Mouse (Mus musculus): Measurements from ENCODE around the gene Themis2.

Themis2 gene

DNA sequence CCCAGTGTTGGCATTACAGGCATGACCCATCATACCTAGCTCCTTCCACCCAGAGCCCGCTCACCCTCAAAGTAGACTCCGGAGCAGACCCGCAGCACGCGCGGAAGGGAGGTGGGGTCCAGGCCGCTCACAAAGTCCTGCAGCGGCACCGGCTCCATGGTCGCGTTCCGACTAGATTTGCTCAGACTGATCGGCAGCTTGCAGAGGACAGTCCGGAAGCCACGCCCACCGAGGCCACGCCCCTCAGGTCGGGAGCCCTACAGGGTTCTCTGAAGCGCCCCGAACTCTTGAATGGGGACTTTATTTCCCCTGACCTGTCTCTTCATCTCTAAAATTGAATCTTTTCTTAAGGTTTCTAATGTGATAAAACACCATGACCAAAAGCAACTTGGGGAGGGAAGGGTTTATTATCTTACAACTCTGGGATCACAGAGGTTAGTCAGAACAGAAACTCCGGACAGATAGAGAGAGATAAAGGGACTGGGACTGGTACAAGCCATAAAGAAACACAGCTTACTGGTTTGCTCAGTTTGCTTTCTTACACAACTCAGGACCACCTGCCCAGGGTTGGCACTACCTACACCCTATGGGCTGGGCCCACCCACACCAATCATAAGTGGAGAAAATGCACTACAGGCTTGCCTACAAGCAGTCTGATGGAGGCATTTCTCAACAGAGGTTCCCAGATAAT, at the start of gene Themis2:
TSS of gene Themis2 (minus strand) at position 192 of the 691 bp plus-strand sequence.
- peak; percentile 81 for DNase-seq (ENCODE audit: low spot score)

DNA sequence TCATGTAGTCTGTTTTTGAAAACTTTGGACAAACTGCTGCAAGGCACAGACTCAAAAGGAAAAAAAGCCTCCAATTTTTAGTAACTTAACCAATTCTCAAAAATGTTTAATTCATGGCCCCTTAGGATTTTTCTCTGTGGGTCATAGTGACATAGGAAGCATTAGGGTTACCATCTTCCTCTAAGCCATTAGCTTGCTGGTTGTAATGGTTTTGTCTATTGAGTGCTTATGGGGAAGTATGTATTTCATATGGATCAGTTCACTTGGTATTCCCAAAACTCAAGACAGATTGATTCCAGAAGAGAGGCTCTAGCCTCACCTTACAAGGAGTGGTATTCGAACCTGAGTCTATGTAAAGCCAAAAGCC, 47.5 kb upstream of the Themis2 start:
- DNase-seq (ENCODE audit: low spot score): no peak

DNA sequence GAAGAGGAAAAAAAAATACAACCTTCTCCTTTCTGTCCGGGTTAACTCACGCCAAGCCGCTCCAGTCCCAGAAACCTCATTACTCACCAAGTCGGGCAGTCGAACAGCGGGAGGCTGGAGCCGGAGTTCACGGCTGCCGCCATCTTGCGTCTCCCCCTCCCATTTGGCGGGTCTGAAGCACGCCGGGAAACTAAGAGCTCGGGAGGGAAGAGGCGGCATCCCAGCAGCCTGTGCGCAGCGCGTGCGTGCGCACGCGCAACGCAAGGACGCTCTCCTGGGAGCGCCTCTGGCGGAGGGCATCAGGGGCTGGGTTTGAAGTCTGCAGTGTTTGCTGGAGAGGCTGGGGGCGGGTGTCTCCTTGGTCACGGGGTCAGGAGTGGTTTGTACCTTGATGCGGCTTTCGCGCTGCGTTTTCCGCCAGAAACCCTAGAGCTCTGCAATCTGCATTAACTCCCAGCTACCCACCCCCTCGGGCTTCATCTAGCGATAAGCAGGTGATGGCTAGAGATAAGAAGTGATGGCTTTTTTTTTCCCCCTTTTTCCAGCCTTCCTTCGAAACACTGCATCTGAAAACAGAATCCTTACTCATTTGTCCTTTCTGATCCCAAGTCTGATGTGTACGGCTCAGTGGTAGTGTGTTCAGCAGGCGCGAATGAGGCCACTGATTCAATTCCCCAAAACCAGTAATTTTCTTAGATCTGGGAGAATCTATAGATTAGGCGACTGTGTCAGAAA, 47.0 kb upstream of the Themis2 start, which contains the start of gene Ppp1r8:
TSS of gene Ppp1r8 (minus strand) at position 200 of the 735 bp plus-strand sequence.
- peak; percentile 89 for DNase-seq (ENCODE audit: low spot score)

DNA sequence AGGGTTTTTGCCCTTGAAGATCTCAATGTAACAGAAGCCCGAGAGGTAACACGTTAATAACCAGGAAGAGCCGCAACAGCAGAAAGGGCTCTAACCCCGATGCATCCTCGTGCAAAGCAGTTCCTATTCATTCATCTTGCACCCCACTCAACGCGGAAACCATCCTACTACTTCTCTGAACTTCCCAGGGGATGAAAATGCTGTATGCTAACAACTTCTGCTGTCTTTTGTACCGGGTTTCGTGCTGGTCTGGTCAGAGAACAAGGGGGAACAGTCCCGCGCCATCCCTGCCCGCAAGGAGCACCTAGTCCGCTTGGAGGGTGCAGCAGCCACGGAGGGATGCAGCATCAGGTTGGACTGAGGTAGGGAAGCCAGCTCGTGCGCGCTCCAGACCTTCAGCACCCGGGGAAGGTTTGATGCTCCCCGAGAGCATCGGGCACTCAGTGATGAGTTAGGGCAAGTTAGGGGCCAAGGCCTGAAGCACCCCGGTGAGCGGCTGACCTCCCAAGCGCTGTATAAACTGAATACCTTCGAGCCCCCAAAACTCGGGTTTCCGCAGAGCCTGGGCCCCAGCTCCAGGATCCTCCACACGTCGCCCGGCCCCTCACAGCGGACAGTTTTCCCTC, 46.2 kb upstream of the Themis2 start:
- peak; percentile 8 for DNase-seq (ENCODE audit: low spot score)

DNA sequence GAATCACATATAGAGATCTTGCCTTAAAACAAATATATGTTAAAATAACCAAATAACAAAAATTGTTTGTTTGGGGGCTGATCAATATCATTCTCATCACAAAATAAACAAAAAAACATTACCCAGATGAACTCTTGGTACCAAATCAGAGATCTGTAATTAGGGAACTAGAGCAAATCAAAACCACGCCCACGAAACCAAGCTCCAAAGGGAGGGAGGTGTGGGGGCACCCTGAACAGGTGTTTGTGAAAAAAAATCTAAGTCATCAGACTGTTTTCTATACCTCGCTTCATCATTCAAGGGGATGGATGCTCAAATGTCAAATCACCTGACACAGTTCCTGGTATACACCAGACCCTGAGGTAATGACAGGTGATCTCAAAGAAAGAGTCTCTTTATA, 45.3 kb upstream of the Themis2 start:
- DNase-seq (ENCODE audit: low spot score): no peak

DNA sequence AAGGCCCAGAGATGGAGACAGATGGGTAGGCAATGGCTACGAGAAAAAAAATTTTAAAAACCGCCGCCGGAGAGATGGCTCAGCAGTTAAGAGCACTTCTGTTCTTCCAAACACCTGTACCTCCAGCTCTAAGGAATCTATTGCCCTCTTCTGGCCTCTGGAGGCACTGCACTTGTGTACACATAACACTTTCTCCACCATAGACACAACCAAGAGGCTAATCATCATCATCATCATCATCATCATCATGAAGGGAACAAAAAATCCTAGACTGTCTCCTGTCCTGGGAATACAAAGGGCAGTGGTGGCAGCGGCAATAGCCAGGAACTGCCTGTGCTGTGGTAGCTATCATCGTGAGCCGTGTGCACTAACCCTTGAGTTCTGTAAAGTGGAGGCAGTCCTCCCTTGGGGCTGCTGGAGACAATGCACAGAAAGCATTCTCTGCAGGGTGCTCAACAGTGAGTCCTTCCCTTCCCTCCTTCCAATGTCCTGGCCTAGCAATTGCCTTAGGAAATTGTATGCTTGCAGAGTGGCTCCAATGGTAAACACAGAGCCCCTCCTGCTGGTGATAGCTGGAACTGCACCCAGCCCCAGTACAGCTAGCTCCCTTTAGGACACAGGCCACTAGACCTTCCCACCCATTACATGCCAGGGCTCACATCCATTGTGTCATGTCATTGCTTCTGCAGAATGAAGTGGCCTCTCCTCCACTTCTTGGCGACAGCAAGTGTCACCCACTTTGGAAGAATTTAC, 27.6 kb upstream of the Themis2 start:
- DNase-seq (ENCODE audit: low spot score): peak; percentile 75

DNA sequence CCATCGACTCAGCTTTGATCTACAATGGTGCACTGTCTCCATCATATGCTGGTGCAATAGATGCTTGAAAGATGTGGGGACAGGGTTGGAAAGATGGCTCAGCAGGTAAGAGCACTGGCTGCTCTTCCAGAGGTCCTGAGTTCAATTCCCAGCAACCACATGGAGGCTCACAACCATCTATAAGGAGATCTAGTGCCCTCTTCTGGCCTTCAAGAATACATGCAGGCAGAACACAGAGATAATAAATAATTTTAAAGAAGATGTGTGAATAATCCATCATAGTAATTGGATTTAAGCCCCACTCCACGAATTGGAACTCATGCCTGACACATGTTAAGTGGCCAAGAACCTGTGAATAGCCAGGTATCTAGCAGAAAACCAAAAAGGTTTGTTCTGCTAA, 22.3 kb upstream of the Themis2 start:
- no peak for DNase-seq (ENCODE audit: low spot score)

DNA sequence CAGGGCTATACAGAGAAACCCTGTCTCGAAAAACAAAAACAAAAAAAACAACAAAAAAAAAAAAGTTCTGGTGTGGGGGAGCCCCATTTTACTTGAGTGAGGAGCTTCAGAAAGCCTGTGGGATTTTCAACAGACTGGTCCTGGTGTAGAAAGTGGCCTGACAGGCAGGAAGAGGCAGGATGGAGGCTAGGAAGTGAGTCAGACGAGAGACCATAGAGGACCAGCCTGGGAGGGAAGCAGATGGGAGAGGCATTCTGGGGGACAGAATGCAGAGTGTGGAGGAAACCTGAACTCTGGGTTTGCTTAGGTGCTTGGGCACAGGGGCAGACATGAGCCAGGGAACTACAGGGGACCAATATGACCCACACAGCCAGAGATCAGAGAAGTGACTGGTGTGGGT, 20.7 kb upstream of the Themis2 start:
- no peak for DNase-seq (ENCODE audit: low spot score)

DNA sequence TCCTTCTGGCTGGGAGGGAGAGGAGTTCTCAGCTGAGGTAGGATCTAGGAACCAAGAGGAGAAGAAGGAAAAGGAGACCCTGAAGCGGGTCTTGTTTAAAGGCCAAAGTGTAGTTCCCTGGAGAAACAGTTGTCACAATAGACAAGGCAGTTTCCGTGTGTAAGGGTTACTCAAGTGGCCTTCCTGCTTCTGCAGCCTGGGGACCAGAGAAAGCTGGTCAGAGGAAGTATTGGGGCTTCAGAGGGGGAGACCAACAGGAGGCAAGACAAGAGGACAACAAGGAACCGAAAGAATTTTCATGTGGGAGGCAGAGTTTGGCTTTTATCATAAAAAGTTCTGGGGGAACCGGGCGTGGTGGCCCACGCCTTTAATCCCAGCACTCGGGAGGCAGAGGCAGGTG, 20.2 kb upstream of the Themis2 start:
- DNase-seq (ENCODE audit: low spot score): no peak

DNA sequence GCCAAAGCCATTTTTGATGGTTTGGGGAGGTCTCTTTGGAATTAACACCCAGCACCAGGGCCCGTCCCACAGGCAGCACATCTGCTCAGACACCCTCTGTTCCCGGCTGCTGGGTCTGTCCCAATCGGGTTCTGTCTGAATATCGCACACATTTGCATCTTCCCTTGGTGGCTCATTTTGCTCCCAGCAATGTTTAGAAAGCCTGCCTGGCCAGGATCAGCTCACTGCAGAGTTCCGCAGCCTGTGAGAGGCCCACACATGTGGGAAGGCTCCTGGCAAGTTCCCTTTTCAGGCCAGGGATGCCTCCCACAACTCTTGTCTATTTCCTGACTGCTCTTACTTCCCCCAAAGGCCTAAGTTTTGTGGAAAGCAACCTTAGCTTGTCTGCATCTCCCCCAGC, 13.4 kb upstream of the Themis2 start:
- DNase-seq (ENCODE audit: low spot score): no peak

DNA sequence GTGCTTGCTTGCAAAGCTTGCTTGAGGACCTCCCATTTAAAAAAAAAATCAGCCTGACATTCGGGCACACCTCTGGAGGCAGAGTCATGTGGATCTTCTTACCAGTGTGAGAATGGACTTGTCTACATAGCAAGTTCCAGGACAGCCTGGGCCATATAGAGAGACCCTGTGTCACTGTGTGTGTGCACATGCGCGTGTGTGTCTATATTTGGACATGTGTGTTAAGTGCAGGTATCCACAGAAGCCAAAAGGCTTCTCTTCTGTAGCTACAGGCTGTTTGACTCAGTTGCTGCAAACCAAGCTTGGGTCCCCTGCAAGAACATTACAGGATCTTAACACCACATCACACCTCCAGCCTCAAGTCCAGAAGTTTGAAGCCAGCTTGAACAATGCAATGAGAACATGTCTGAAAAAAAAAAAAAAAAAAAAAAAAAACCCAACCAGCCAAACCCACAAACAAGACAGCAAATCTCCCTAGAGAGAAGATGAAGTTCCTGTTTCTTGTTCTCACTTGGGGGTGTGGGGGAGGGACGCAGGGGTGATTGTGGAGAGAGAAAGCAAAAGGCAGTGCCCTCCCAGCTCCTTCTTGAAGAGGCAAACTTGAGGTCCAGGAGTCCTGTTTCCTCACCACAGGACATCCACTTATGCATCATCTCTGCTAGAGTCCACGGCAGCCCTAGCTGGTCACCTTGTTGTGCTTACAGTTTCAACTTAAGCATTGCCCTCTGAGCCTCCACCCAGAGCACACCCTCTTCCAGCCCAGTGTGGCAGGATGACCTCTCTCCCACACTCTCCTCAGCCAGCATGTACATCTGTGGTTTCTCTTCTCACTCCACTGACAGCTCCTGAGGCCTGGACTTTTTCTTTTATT, 11.8 kb upstream of the Themis2 start:
- DNase-seq (ENCODE audit: low spot score): no peak

DNA sequence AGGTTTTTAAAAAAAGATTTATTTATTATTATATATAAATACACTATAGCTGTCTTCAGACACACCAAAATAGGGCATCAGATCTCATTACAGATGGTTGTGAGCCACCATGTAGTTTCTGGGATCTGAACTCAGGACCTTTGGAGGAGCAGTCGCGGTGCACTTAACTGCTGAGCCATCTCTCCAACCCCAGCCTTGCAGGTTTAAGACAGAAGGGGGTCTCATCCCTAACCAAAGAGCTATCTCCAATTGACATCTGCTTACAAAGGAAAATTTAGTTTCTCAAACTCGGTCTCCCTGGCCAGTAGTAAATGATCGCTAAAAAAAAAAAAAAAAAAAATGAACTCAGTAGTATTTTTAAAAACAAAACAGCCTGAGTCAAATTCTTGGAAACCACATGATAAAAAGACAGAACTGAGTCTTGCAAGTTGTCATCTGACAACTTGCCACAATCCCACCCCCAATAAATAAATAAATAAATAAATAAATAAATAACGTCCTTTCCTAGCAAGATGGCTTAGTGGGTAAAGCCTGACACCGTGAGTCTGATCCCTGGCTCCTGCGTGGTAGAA, 10.5 kb upstream of the Themis2 start:
- no peak for DNase-seq (ENCODE audit: low spot score)

DNA sequence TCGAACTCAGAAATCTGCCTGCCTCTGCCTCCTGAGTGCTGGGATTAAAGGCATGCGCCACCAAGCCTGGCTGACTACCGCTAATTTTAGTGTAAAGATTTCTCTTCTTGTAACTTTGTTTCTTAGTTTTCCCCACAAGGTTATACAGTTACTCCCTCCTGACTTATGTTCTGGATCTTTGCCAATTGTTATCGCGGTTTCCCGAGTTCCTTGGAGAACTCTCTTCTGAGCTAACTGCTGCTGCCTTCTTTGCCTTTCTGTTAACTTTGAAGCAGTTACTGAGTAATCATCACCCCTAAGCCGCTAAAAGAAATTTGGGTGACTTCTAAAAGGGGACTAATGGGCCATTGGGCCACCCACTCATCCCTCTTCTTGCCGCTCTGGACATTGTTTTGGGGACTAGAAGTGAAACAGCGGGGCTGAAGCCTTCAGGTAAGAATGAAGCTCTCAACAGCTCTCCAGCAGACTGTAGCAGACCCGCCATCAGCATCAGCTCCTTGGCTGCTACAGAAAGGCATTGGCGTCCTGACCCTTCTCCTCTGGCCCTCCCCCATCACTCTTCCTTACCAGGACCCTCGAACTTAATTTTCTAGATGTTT, 9.5 kb upstream of the Themis2 start:
- DNase-seq (ENCODE audit: low spot score): no peak

DNA sequence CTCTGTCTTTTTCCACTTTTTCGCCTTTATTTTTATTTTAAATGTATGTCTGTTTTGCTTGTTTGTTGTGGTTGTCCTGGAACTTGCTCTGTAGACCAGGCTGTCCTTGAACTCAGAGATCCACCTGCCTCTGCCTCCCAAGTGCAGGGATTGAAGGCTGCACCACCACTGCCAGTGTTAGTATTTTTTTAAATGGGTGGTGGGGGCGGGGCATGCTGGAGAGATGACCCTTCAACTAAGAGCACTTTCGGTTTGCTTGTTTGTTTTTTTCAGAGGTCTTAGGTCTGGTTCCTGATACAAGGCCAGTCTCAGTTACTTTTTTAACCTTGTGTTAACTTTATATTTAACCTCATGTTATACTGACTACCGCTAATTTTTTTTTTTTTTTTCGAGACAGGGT, 9.0 kb upstream of the Themis2 start:
- no peak for DNase-seq (ENCODE audit: low spot score)

DNA sequence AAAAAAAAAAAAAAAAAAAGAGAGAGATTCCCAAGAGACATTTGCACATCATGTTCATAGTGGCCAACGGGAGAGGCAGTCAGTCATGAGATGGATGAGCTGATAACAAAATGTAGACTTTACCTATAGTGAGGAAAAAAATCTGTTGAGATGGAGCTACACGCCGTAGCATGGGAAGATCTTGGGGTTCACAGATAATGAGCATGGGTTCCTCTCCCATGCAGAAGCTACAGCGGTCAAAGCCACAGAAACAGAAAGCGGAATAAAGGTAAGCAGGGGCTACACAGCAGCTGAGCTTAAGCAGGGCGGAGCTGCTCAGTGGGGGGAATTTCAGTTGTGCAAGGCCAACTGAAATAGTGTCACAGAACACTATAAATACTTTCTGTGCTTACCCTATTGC, 8.1 kb upstream of the Themis2 start:
- DNase-seq (ENCODE audit: low spot score): no peak

DNA sequence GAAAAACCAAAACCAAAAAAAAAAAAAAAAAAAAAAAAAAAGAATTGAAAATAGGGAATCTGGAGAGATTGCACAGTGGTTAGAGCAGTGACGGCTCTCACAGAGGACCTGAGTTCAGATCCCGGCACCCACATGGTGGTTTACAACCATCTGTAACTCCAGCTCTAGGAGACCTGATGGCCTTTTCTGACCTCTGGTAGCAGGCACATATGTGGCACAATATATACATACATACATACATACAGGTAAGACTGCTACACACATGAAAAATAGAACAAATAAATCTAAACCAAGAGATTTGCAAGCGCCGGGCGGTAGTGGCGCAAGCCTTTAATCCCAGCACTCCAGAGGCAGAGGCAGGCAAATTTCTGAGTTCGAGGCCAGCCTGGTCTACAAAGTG, 7.7 kb upstream of the Themis2 start:
- DNase-seq (ENCODE audit: low spot score): no peak

DNA sequence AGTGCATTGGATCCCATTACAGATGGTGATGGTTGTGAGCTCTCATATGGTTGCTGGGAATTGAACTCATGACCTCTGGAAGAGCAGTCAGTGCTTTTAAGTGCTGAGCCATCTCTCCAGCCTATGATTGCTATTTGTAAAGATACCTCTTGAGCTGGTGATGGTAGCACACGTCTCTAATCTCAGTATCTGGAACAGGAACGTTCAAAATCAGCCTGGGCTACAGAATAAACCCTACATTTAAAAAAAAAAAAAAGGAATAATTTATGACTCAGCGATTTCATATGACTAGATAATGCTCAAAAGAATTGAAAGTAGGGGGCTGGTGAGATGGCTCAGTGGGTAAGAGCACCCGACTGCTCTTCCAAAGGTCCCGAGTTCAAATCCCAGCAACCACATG, 7.0 kb upstream of the Themis2 start:
- no peak for DNase-seq (ENCODE audit: low spot score)

DNA sequence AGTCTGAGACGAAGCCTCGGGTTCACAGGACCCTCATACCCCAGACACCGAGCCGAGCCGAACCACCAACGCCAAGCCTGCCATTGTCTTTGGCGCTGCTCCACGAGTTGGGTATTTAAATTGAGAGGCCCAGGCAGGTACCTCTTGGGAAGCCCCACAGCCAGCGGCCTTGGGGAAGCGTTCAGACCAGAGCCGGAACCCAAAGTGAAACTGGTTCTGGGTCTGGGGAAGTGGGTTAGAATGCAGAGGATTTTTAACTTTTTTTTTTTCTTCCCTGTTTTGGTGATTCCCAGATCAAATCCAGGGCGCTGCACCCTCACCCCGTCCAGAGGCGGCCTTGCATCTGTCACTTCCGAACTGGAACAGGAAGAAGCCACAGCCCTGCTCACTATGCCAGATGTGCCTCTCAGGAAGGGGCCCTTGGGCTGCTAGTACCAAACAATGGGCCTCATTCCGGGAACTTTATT, 6.0 kb upstream of the Themis2 start:
- no peak for DNase-seq (ENCODE audit: low spot score)

DNA sequence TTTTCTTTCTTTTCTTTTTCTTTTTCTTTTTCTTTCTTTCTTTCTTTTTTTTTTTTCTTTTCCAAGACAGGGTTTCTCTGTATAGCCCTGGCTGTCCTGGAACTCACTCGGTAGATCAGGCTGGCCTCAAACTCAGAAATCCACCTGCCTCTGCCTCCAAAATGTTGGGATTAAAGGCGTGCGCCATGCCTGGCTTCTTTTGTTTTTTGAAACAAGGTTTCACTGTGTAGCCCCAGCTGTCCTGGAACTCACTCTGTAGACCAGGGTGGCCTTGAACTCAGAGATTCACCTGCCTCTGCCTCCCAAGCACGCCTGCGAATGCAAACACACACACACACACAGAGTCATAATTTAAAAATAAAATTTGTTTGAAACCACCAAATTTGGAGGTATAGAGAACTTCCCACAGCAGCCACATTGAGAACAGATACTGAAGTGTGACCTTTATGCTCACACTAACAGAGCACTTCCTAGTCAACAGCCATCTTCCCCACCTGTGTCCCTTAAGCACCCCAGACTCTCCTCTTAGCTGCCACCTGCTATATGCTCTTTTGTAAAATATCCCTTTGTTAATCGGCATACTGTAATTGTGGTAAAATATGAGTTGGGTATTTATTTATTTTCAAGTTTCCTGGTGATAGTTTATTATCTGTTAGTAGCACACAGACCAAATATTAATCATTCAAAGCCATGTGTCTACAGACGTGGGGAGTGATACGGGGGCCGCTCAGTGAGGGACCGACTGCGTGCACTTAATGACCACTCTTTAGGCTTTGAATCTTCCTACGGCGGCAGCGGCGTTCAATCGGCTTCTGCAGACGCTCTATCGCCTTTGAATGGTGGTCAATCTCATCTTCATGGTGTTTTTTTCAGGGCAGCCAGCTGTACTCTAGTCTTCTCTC, 5.2 kb upstream of the Themis2 start:
- DNase-seq (ENCODE audit: low spot score): no peak

DNA sequence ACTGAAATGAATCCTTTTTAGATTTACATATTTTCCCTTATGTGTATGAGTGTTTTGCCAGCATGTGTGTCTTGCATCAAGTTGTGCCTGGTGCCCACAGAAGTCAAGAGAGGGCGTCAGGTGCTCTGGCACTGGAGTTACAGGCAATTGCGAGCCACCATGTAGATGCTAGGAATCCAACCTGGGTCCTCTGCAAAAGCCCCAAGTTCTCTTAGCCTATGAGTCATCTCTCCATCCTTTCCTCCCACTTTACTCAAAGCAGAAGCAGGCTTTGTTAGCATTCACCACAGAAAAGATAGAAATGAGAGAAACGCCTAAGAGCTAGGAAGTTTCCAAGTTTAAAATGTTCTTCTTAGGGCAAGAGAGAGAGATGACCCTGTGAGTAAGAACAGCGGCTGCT, 3.7 kb upstream of the Themis2 start:
- no peak for DNase-seq (ENCODE audit: low spot score)
